Mouse (Mus musculus): ENCODE results near the gene Mgat5b. TPM values are rescaled to one million over a fixed set of nuclear protein-coding genes. Genes with fewer than 3 reads are reported as not detected.

Gene Mgat5b
- total and polyA plus RNA-seq, 3 experiments: not detected

DNA sequence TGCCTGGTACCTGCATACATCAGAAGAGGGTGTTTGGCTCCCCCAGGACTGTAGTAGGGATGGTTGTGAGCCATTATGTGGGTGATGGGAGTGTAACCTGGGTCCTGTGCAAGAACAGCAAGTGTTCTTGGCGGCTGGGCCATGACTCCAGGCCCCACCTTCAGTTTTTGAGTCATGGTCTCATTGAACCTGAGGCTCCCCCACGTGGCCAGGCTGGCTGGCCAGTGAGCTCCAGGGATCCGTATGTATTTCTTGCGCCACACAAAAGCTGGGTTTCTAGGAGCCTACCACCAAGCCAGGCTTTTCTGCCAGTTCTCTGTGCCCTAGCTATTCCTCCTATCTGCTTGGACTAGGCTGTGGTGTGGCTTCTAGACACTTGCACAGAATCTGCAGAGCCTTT lies 63.9 kb downstream of the Mgat5b start:
- no peak overlapping the region for H3K27ac ChIP-seq (ENCODE audit: control insufficient read depth, low read depth, low read length)
- TF ChIP-seq CHD1 (IDR thresholded peaks at IDR 0.05; ENCODE audit: low read depth, low read length) (no peak), SMC3 (IDR thresholded peaks at IDR 0.05; ENCODE audit: low read depth, low read length) (0 out of 2 replicates have a peak, but pooled peaks have one; percentile 22), CTCF (IDR thresholded peaks at IDR 0.05 in 2 of 3, conservative IDR thresholded peaks at IDR 0.05 in 1 of 3; ENCODE audit: control insufficient read depth in 1 of 3, insufficient read depth in 1 of 3, low read depth in 2 of 3, low read length in 3 of 3, poor library complexity in 1 of 3, severe bottlenecking in 1 of 3) (peak in 2 of 3 experiments; percentile 1 to 17; a peak in 1 of 6 replicates)
- no peak overlapping the region for H3K9ac ChIP-seq (ENCODE audit: control insufficient read depth, low read depth, low read length, poor library complexity, severe bottlenecking)
- H3K36me3 ChIP-seq (ENCODE audit: control insufficient read depth in 1 of 2, insufficient read depth in 2 of 2, low read length in 2 of 2): no peaks in the 10 kb centered on the region
- DNase-seq (ENCODE audit: low read depth, low spot score): no peak
- H3K9me3 ChIP-seq (replicated peaks; ENCODE audit: insufficient read depth, low read length): no peaks in the 10 kb centered on the region
- H3K4me3 ChIP-seq (ENCODE audit: control insufficient read depth in 1 of 2, insufficient read depth in 1 of 2, low read depth in 2 of 2, low read length in 2 of 2): no peak overlapping the region
- H3K27me3 ChIP-seq (ENCODE audit: control insufficient read depth in 1 of 2, insufficient read depth in 2 of 2, low read length in 2 of 2): peaks cover 8 to 15% of the 10 kb centered on the region in 2 experiments; a peak in 3 of 4 replicates
- no peaks in the 10 kb centered on the region for H3K79me2 ChIP-seq (ENCODE audit: control insufficient read depth, insufficient read depth, low read length, poor library complexity)
- no peaks in the 10 kb centered on the region for H3K4me1 ChIP-seq (ENCODE audit: control insufficient read depth in 1 of 2, insufficient read depth in 2 of 2, low read length in 2 of 2)

DNA sequence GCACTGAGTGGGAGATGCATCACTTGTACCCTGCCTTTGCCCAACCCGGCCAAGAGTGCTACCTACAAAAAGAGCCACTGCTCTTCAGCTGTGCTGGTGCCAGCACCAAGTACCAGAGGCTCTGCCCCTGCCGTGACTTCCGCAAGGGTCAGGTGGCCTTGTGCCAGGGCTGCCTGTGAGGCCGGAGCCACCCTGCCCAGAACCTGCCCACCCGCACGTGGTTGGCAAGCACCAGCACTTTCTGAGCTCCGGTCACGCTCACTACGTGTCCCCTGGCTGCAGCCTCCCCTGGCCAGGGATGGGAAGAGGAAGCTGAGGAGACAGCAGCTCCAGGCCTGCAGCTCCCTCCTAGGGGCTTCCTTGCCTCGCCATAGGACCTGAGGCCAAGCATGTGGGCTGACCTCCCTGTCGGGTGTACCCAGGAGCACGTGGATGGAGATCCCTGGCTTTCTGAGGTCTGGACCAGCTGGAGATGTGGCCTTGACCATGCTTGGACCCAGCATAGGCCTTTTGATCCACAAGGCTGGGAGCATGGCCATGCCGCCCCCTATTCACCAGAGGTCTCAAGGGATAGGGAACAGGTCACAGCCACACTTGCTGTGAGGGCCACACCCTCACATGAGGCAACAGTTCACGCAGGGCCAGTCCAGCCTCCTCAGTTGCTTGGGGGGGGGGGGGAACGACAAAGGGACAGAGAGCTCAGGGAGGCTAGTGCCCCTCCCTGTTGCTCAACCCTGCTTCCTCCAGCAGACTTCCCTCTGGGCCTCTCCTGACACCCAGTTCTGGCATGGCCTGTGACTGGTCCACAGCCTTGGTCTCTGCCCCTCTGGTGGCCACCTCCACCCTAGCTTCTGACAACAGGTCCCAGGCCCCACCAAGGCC lies 67.1 kb downstream of the Mgat5b start:
- Histone ChIP-seq H3K4me1 (ENCODE audit: control insufficient read depth in 1 of 2, insufficient read depth in 2 of 2, low read length in 2 of 2) (no peaks in the 10 kb centered on the region), H3K27me3 (ENCODE audit: control insufficient read depth in 1 of 2, insufficient read depth in 2 of 2, low read length in 2 of 2) (peaks cover 8 to 15% of the 10 kb centered on the region in 2 experiments), H3K4me3 (ENCODE audit: control insufficient read depth in 1 of 2, insufficient read depth in 1 of 2, low read depth in 2 of 2, low read length in 2 of 2) (no peak overlapping the region), H3K9me3 (replicated peaks; ENCODE audit: insufficient read depth, low read length) (no peaks in the 10 kb centered on the region), H3K36me3 (ENCODE audit: control insufficient read depth in 1 of 2, insufficient read depth in 2 of 2, low read length in 2 of 2) (no peaks in the 10 kb centered on the region), H3K9ac (ENCODE audit: control insufficient read depth, low read depth, low read length, poor library complexity, severe bottlenecking) (no peak overlapping the region), H3K79me2 (ENCODE audit: control insufficient read depth, insufficient read depth, low read length, poor library complexity) (no peaks in the 10 kb centered on the region), H3K27ac (ENCODE audit: control insufficient read depth, low read depth, low read length) (no peak overlapping the region)
- DNase-seq (ENCODE audit: low read depth, low spot score): no peak
- TF ChIP-seq TBP (IDR thresholded peaks at IDR 0.05; ENCODE audit: low read depth, low read length) (no peak), MYB (IDR thresholded peaks at IDR 0.05; ENCODE audit: low read depth, low read length) (no peak), ZC3H11A (IDR thresholded peaks at IDR 0.05; ENCODE audit: low read depth, low read length) (no peak), ZNF384 (IDR thresholded peaks at IDR 0.05; ENCODE audit: low read depth, low read length) (no peak), HCFC1 (IDR thresholded peaks at IDR 0.05; ENCODE audit: low read depth, low read length) (no peak), CTCF (IDR thresholded peaks at IDR 0.05 in 2 of 3, conservative IDR thresholded peaks at IDR 0.05 in 1 of 3; ENCODE audit: control insufficient read depth in 1 of 3, insufficient read depth in 1 of 3, low read depth in 2 of 3, low read length in 3 of 3, poor library complexity in 1 of 3, severe bottlenecking in 1 of 3) (no peak), CHD2 (IDR thresholded peaks at IDR 0.05; ENCODE audit: low read length) (no peak)

GRCm38 (mm10) chr11:116988131-116988530 lies 69.5 kb downstream of the Mgat5b start:
- Histone ChIP-seq H3K4me3 (ENCODE audit: control insufficient read depth in 1 of 2, insufficient read depth in 1 of 2, low read depth in 2 of 2, low read length in 2 of 2) (no peak overlapping the region), H3K79me2 (ENCODE audit: control insufficient read depth, insufficient read depth, low read length, poor library complexity) (no peaks in the 10 kb centered on the region; the same call in 1 of the 2 replicates), H3K27me3 (ENCODE audit: control insufficient read depth in 1 of 2, insufficient read depth in 2 of 2, low read length in 2 of 2) (peaks cover 12 to 27% of the 10 kb centered on the region in 2 experiments), H3K4me1 (ENCODE audit: control insufficient read depth in 1 of 2, insufficient read depth in 2 of 2, low read length in 2 of 2) (no peaks in the 10 kb centered on the region), H3K36me3 (ENCODE audit: control insufficient read depth in 1 of 2, insufficient read depth in 2 of 2, low read length in 2 of 2) (no peaks in the 10 kb centered on the region), H3K9ac (ENCODE audit: control insufficient read depth, low read depth, low read length, poor library complexity, severe bottlenecking) (no peak overlapping the region), H3K27ac (ENCODE audit: control insufficient read depth, low read depth, low read length) (no peak overlapping the region), H3K9me3 (replicated peaks; ENCODE audit: insufficient read depth, low read length) (no peaks in the 10 kb centered on the region)
- DNase-seq (ENCODE audit: low read depth, low spot score): no peak
- no peak for TF ChIP-seq RAD21 (IDR thresholded peaks at IDR 0.05; ENCODE audit: low read depth, low read length)
- TF ChIP-seq CHD1 (IDR thresholded peaks at IDR 0.05; ENCODE audit: low read depth, low read length): no peak
- no peak for TF ChIP-seq ETS1 (IDR thresholded peaks at IDR 0.05; ENCODE audit: low read depth, low read length)
- no peak for TF ChIP-seq MYC (IDR thresholded peaks at IDR 0.05; ENCODE audit: low read depth, low read length)
- no peak for TF ChIP-seq EP300 (IDR thresholded peaks at IDR 0.05; ENCODE audit: low read depth in 1 of 2, low read length in 2 of 2)
- no peak for TF ChIP-seq GABPA (IDR thresholded peaks at IDR 0.05; ENCODE audit: low read depth, low read length)
- TF ChIP-seq SIN3A (IDR thresholded peaks at IDR 0.05; ENCODE audit: low read length): no peak
- TF ChIP-seq MYB (IDR thresholded peaks at IDR 0.05; ENCODE audit: low read depth, low read length): no peak
- TF ChIP-seq POLR2A (IDR thresholded peaks at IDR 0.05; ENCODE audit: control insufficient read depth in 1 of 2, insufficient read depth in 1 of 2, low read depth in 1 of 2, low read length in 2 of 2, poor library complexity in 1 of 2): no peak
- no peak for TF ChIP-seq ELF1 (IDR thresholded peaks at IDR 0.05; ENCODE audit: low read depth, low read length)
- TF ChIP-seq UBTF (IDR thresholded peaks at IDR 0.05; ENCODE audit: borderline replicate concordance, insufficient read depth, low read depth, low read length): no peak
- TF ChIP-seq TAL1 (IDR thresholded peaks at IDR 0.05; ENCODE audit: low read length): no peak
- TF ChIP-seq BHLHE40 (IDR thresholded peaks at IDR 0.05; ENCODE audit: borderline replicate concordance, low read depth, low read length): no peak
- no peak for TF ChIP-seq JUND (IDR thresholded peaks at IDR 0.05; ENCODE audit: low read depth, low read length)
- no peak for TF ChIP-seq ZC3H11A (IDR thresholded peaks at IDR 0.05; ENCODE audit: low read depth, low read length)
- no peak for TF ChIP-seq MXI1 (IDR thresholded peaks at IDR 0.05; ENCODE audit: low read depth, low read length)
- no peak for TF ChIP-seq RCOR1 (IDR thresholded peaks at IDR 0.05; ENCODE audit: low read depth, low read length)
- no peak for TF ChIP-seq TBP (IDR thresholded peaks at IDR 0.05; ENCODE audit: low read depth, low read length)
- no peak for TF ChIP-seq TCF12 (IDR thresholded peaks at IDR 0.05; ENCODE audit: low read depth, low read length)

Data from MEL (cell line).